Mouse (Mus musculus): ENCODE measurements around the gene Hist2h3c1.

GRCm38 (mm10) chr3:96243921-96244572, 2.4 kb upstream of the Hist2h3c1 start:
- TF ChIP-seq CTCF (conservative IDR thresholded peaks at IDR 0.05; ENCODE audit: low read length) (no peak), NANOG (IDR thresholded peaks at IDR 0.05; ENCODE audit: borderline replicate concordance, low read length) (no peak)
